Mouse (Mus musculus) left cerebral cortex, adult 2 months (tissue): ENCODE results near the gene Olfr222. TPM values are rescaled to one million over a fixed set of nuclear protein-coding genes. Genes with fewer than 3 reads are reported as not detected.
"Not testable (repeated sequence)": the region's sequence is repeated elsewhere in the genome, so short reads cannot be mapped to it uniquely, and the experiment has no call there.

ENCODE experiments used
- DNase-seq, 2 experiments: peaks; one replicate each; pipeline ENCODE4 v3.0.0; 2021 to 2022; ENCODE audit warnings: low spot score in 2 of 2, mixed read lengths in 1 of 2; ENCODE audit errors: extremely low spot score in 1 of 2
- H3K27ac ChIP-seq: fragments of 200-600 bp; 2 replicates; pipeline ENCODE4 v1.8.1; 2022
- H3K4me3 ChIP-seq: fragments of 200-600 bp; 2 replicates; pipeline ENCODE4 v1.8.1; 2022
- CTCF ChIP-seq: fragments of 200-600 bp; IDR thresholded peaks from 2 replicates; pipeline ENCODE4 v1.8.1; 2022; ENCODE audit warnings: antibody characterized with exemption, mild to moderate bottlenecking, moderate library complexity
- intact Hi-C: fragments of 180-260 bp; cut with DNase I; formaldehyde crosslinking; loops from one replicate; pipeline ENCODE4 v1.15.1; 2025
- long read RNA-seq, 2 experiments: library from polyadenylated mRNA; stranded (forward); transcript quantifications; one replicate each; pipeline ENCODE4 v2.0.0; 2021; ENCODE audit warnings: borderline mapping rate in 2 of 2
- total RNA-seq, 2 experiments: library from RNA; stranded (reverse); gene quantifications; 2 replicates each; pipeline ENCODE4 v1.2.3; 2021

The Olfr222 gene
- total RNA-seq = not detected
- long read RNA-seq, experiment 1 = 0 reads
- long read RNA-seq, experiment 2 = 0 reads

- H3K4me3 ChIP-seq, intact Hi-C loops, DNase-seq, H3K27ac ChIP-seq: not testable (repeated sequence)
Measured at GRCm38 (mm10) chr11:59576135-59576534, at the start of gene Olfr222. TSS of gene Olfr222 (minus strand) at chr11:59576235.

- TF ChIP-seq CTCF = peak; percentile 79
- DNase-seq = peak; percentile 38 to 51
- intact Hi-C loops = loop anchor here (1.0 to 5.0 kb wide), 2 partner anchors 108 to 122 kb away; no protein-coding TSS in a partner anchor
- no peak overlapping the region for H3K27ac ChIP-seq
- no peak overlapping the region for H3K4me3 ChIP-seq
Measured at GRCm38 (mm10) chr11:59624017-59624630, 48.1 kb upstream of the Olfr222 start.

GRCm38 (mm10) chr11:59622214-59622613 lies 46.2 kb upstream of the Olfr222 start:
- intact Hi-C loops = loop anchor here (5.0 kb wide), 1 partner anchor 110 kb away; no protein-coding TSS in a partner anchor

GRCm38 (mm10) chr11:59616986-59617385 lies 41.0 kb upstream of the Olfr222 start:
- intact Hi-C loops, H3K4me3 ChIP-seq, DNase-seq, H3K27ac ChIP-seq: not testable (repeated sequence)

More at GRCm38 (mm10) chr11:59622214-59622613, 46.2 kb upstream of the Olfr222 start:
- Histone ChIP-seq H3K27ac (no peak overlapping the region), H3K4me3 (no peak overlapping the region)
- no peak for TF ChIP-seq CTCF
- no peak for DNase-seq

GRCm38 (mm10) chr11:59614120-59614519 lies 38.1 kb upstream of the Olfr222 start:
- DNase-seq = peak; percentile 34 to 44
- TF ChIP-seq CTCF = peak; percentile 61
- Histone ChIP-seq H3K4me3 (no peak overlapping the region), H3K27ac (no peak overlapping the region)
- intact Hi-C loops = loop anchor here (1.0 kb wide), 1 partner anchor 89 kb away; no protein-coding TSS in a partner anchor

- Histone ChIP-seq H3K4me3 (no peak overlapping the region), H3K27ac (no peak overlapping the region)
- no peak for TF ChIP-seq CTCF
- no peak for DNase-seq
- intact Hi-C loops = no loop called here
Measured at GRCm38 (mm10) chr11:59611646-59612045, 35.6 kb upstream of the Olfr222 start.

- DNase-seq = no peak
- intact Hi-C loops = no loop called here
- no peak overlapping the region for H3K4me3 ChIP-seq
- no peak overlapping the region for H3K27ac ChIP-seq
- no peak for TF ChIP-seq CTCF
Measured at GRCm38 (mm10) chr11:59602287-59602686, 26.3 kb upstream of the Olfr222 start.

- no peak for DNase-seq
- Histone ChIP-seq H3K4me3 (no peak overlapping the region), H3K27ac (no peak overlapping the region)
- intact Hi-C loops = no loop called here
- TF ChIP-seq CTCF = no peak
Measured at GRCm38 (mm10) chr11:59600872-59601271, 24.8 kb upstream of the Olfr222 start.

- Histone ChIP-seq H3K4me3 (no peak overlapping the region), H3K27ac (no peak overlapping the region)
- TF ChIP-seq CTCF = no peak
- intact Hi-C loops = no loop called here
- DNase-seq = no peak
Measured at GRCm38 (mm10) chr11:59599211-59599610, 23.2 kb upstream of the Olfr222 start.

- no peak for DNase-seq
- H3K4me3 ChIP-seq = no peak overlapping the region
- TF ChIP-seq CTCF = no peak
- intact Hi-C loops = no loop called here
- no peak overlapping the region for H3K27ac ChIP-seq
Measured at GRCm38 (mm10) chr11:59596950-59597349, 20.9 kb upstream of the Olfr222 start.

- intact Hi-C loops = no loop called here
- TF ChIP-seq CTCF = peak; percentile 52
- Histone ChIP-seq H3K4me3 (no peak overlapping the region), H3K27ac (no peak overlapping the region)
- DNase-seq = no peak
Measured at GRCm38 (mm10) chr11:59596091-59596490, 20.1 kb upstream of the Olfr222 start.

- no peak for DNase-seq
- no peak for TF ChIP-seq CTCF
- intact Hi-C loops = no loop called here
- H3K27ac ChIP-seq = no peak within 1 kb of the TSS
- no peak within 1 kb of the TSS for H3K4me3 ChIP-seq
Measured at GRCm38 (mm10) chr11:59593189-59593588, 17.2 kb upstream of the Olfr222 start, which contains the start of gene Olfr223. TSS of gene Olfr223 (minus strand) at chr11:59593289.

GRCm38 (mm10) chr11:59589496-59589895 lies 13.5 kb upstream of the Olfr222 start:
- intact Hi-C loops = no loop called here
- Histone ChIP-seq H3K27ac (no peak overlapping the region), H3K4me3 (no peak overlapping the region)
- TF ChIP-seq CTCF = no peak
- no peak for DNase-seq
